Comparison of ENCODE assay signal across 22 mouse cellular contexts in genomic region chr10:7581401-7581800, GRCm38 (mm10). TPM values are rescaled to one million over a fixed set of nuclear protein-coding genes. Genes with fewer than 3 reads are reported as not detected.
DNase-seq lines count a peak whose midpoint lies in the region; ATAC-seq and TF ChIP-seq lines count a peak whose summit lies in the region.
"Had no signal": no experiment of that assay in that cellular context is flagged by ENCODE, and none has a peak within 500 bp of the region (broad histone marks: within the 10 kb centered on the region; RNA-seq: fewer than 3 reads in every experiment).

No protein-coding gene starts in this region.

- 100% methylated on average over 2 of the region's 2 CpGs for WGBS in forebrain, postnatal 0 days
- WGBS in forebrain, embryonic 10.5 days = 90% methylated on average over 2 of the region's 2 CpGs

- no peaks in the 10 kb centered on the region for H3K4me1 ChIP-seq in forebrain, postnatal 0 days (ENCODE audit: insufficient read depth)
- H3K4me1 ChIP-seq in forebrain, embryonic 10.5 days = no peaks in the 10 kb centered on the region
- H3K4me1 ChIP-seq: embryonic facial prominence, embryonic 13.5 days; embryonic facial prominence, embryonic 15.5 days had no signal

- no peak overlapping the region for H3K27ac ChIP-seq in forebrain, postnatal 0 days (ENCODE audit: low read depth, low read length)
- no peak overlapping the region for H3K27ac ChIP-seq in forebrain, embryonic 10.5 days
- H3K27ac ChIP-seq in layer of hippocampus, adult 2 months = peak overlapping the region; percentile 90
- H3K27ac ChIP-seq: embryonic facial prominence, embryonic 13.5 days; embryonic facial prominence, embryonic 15.5 days; forebrain, embryonic 13.5 days; forebrain, embryonic 15.5 days had no signal

- H3K9me3 ChIP-seq in forebrain, postnatal 0 days (ENCODE audit: low read length) = no peaks in the 10 kb centered on the region
- H3K9me3 ChIP-seq in forebrain, embryonic 10.5 days = no peaks in the 10 kb centered on the region
- H3K9me3 ChIP-seq: embryonic facial prominence, embryonic 13.5 days; embryonic facial prominence, embryonic 15.5 days; forebrain, embryonic 13.5 days; forebrain, embryonic 15.5 days; G1E had no signal

- ATAC-seq in forebrain, postnatal 0 days = peak; percentile 24; the same call in 1 of the 2 replicates
- ATAC-seq: CD4-positive, CD25-positive, alpha-beta regulatory T cell, adult 4 months had no signal

- no peak for DNase-seq in forebrain, postnatal 0 days
- DNase-seq in forebrain, embryonic 10.5 days (ENCODE audit: extremely low spot score, low spot score) = no peak
- DNase-seq in layer of hippocampus, adult 2 months (ENCODE audit: low spot score in 2 of 2) = peak in 1 of 2 experiments; percentile 23
- no peak for DNase-seq in layer of hippocampus, postnatal 25 days (ENCODE audit: extremely low spot score in 1 of 2, low spot score in 1 of 2)
- DNase-seq in MN1 (ENCODE audit: low spot score) = peak; percentile 48
- no peak for DNase-seq in right cerebral cortex, adult 2 months (ENCODE audit: low spot score in 2 of 2)
- DNase-seq: adrenal gland, adult 2 months; adrenal gland, postnatal 10 days; adrenal gland, postnatal 25 days; B cell, adult 2 months; cerebellum, adult 11-12 months; cerebellum, adult 2 months; cerebellum, adult 9-10 months; cerebellum, postnatal 36 days; embryo, embryonic 11 days had no signal

- H3K4me3 ChIP-seq in forebrain, postnatal 0 days (ENCODE audit: low read depth, low read length) = no peak overlapping the region
- H3K4me3 ChIP-seq in forebrain, embryonic 10.5 days = no peak overlapping the region
- no peak overlapping the region for H3K4me3 ChIP-seq in layer of hippocampus, adult 2 months
- H3K4me3 ChIP-seq: embryonic facial prominence, embryonic 13.5 days; embryonic facial prominence, embryonic 15.5 days; erythroblast, embryonic 14.5 days; forebrain, embryonic 13.5 days; forebrain, embryonic 15.5 days had no signal

- no peaks in the 10 kb centered on the region for H3K36me3 ChIP-seq in forebrain, postnatal 0 days (ENCODE audit: insufficient read depth)
- H3K36me3 ChIP-seq in forebrain, embryonic 10.5 days (replicated peaks) = no peaks in the 10 kb centered on the region
- H3K36me3 ChIP-seq: embryonic facial prominence, embryonic 13.5 days; embryonic facial prominence, embryonic 15.5 days; forebrain, embryonic 15.5 days; G1E had no signal

- H3K9ac ChIP-seq in forebrain, postnatal 0 days = no peak overlapping the region
- H3K9ac ChIP-seq: embryonic facial prominence, embryonic 13.5 days; embryonic facial prominence, embryonic 15.5 days; forebrain, embryonic 13.5 days; forebrain, embryonic 15.5 days had no signal

- TF ChIP-seq CTCF in forebrain, postnatal 0 days (IDR thresholded peaks at IDR 0.05; ENCODE audit: low read depth) = no peak
- TF ChIP-seq CTCF in layer of hippocampus, adult 2 months (conservative IDR thresholded peaks at IDR 0.05) = no peak

- no peaks in the 10 kb centered on the region for H3K27me3 ChIP-seq in forebrain, postnatal 0 days (ENCODE audit: insufficient read depth, low read length)
- H3K27me3 ChIP-seq in forebrain, embryonic 10.5 days (ENCODE audit: poor library complexity, severe bottlenecking) = no peaks in the 10 kb centered on the region
- H3K27me3 ChIP-seq: embryonic facial prominence, embryonic 13.5 days; embryonic facial prominence, embryonic 15.5 days; forebrain, embryonic 15.5 days had no signal

- H3K4me2 ChIP-seq in forebrain, postnatal 0 days (ENCODE audit: low read depth) = no peak overlapping the region
- H3K4me2 ChIP-seq: embryonic facial prominence, embryonic 13.5 days; embryonic facial prominence, embryonic 15.5 days; forebrain, embryonic 13.5 days; forebrain, embryonic 15.5 days had no signal

RNA-seq across cellular contexts. Expression of gene Lrp11, which starts 8.2 kb away (rescaled TPM):
- total RNA-seq in forebrain, postnatal 0 days (2014; rRNA removed) = 113 and 115 TPM in 2 replicates
- polyA plus RNA-seq in forebrain, postnatal 0 days (2015; fragmentation: Nextera tagmentation; extraction: Ambion mirVana) = 54.4 and 57.8 TPM in 2 replicates
- 6.9 and 7.4 TPM in 2 replicates for polyA plus RNA-seq in forebrain, embryonic 10.5 days (2016; fragmentation: Nextera tagmentation; extraction: Ambion mirVana)
- total RNA-seq in layer of hippocampus, adult 2 months (2021) = 100 to 1,000 TPM; 197 to 200 TPM
- 100 to 1,000 TPM; 190 to 207 TPM for total RNA-seq in layer of hippocampus, postnatal 25 days (2021)
- polyA plus RNA-seq: erythroblast, embryonic 14.5 days had no signal
